Mouse (Mus musculus): Measurements from ENCODE around the gene Tlr7.

DNA sequence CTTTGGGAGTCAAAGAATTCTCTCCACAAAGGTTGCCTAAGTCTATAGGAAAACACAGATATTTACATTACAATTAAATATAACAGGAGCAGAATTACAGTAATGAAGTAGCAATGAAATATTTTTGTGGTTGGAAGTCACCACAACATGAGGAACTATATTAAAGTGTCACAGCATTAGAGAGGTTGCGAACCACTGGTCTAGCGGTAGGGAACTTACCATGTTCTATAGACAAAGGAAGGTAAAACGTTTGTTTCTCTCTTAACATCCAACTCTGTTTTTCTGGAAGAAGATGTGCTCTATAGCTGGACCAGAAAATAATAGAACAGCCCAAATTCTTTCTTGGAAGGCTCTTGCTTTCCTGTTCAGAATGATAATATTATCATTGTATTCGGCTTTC, 66.8 kb downstream of the Tlr7 start:
- no peak for TF ChIP-seq ZC3H11A (IDR thresholded peaks at IDR 0.05; ENCODE audit: borderline replicate concordance, low read depth, low read length)
- TF ChIP-seq MAFK (IDR thresholded peaks at IDR 0.05; ENCODE audit: insufficient read depth, low read depth, low read length): no peak
- TF ChIP-seq HCFC1 (IDR thresholded peaks at IDR 0.05; ENCODE audit: borderline replicate concordance, insufficient read depth, low read length): no peak
- TF ChIP-seq ZNF384 (IDR thresholded peaks at IDR 0.05; ENCODE audit: low read depth, low read length): no peak
- TF ChIP-seq CHD2 (IDR thresholded peaks at IDR 0.05; ENCODE audit: low read depth, low read length): no peak

Data from ES-E14 (cell line).